Mouse (Mus musculus) neural tube, embryonic 12.5 days (tissue): ENCODE measurements around the gene Nans. TPM values are rescaled to one million over a fixed set of nuclear protein-coding genes. Genes with fewer than 3 reads are reported as not detected.

ENCODE experiments used
- ATAC-seq: fragments of 200-750 bp; cut with Nextera tagmentation; 2 replicates; pipeline ENCODE4 v1.8.0; 2017; ENCODE audit warnings: low read depth, mild to moderate bottlenecking, moderate TSS enrichment, moderate library complexity; ENCODE audit not compliant: low FRiP score
- H3K27ac ChIP-seq: fragments of 300-500 bp; sonication (generic); 2 replicates; pipeline ENCODE4 v1.5.1; 2016
- H3K27me3 ChIP-seq: fragments of 300-500 bp; sonication (generic); replicated peaks from 2 replicates; pipeline ENCODE4 v1.6.1; 2016; ENCODE audit warnings: mild to moderate bottlenecking
- H3K36me3 ChIP-seq: fragments of 300-500 bp; sonication (generic); 2 replicates; pipeline ENCODE4 v1.6.1; 2016; ENCODE audit warnings: mild to moderate bottlenecking
- H3K4me1 ChIP-seq: fragments of 300-500 bp; sonication (generic); 2 replicates; pipeline ENCODE4 v1.6.1; 2016
- H3K4me2 ChIP-seq: fragments of 300-500 bp; sonication (generic); replicated peaks from 2 replicates; pipeline ENCODE4 v1.6.1; 2016; ENCODE audit warnings: mild to moderate bottlenecking
- H3K4me3 ChIP-seq: fragments of 300-500 bp; sonication (generic); 2 replicates; pipeline ENCODE4 v1.5.1; 2016
- H3K9ac ChIP-seq: fragments of 300-500 bp; sonication (generic); 2 replicates; pipeline ENCODE4 v1.6.1; 2016; ENCODE audit warnings: mild to moderate bottlenecking
- H3K9me3 ChIP-seq: fragments of 300-500 bp; sonication (generic); 2 replicates; pipeline ENCODE4 v1.6.1; 2016; ENCODE audit warnings: mild to moderate bottlenecking
- WGBS: fragments of 180-500 bp; shearing (Covaris S2); methylation state at CpG from one replicate; pipeline ENCODE4 v1.1.7; 2016; 5-methylcytosine and 5-hydroxymethylcytosine counted together
- polyA plus RNA-seq: library from polyadenylated mRNA; unstranded; fragments of >200 nt; fragmentation: Nextera tagmentation; extraction: Ambion mirVana; gene quantifications from 2 replicates; pipeline ENCODE4 v1.2.1, GENCODE M21; 2016

The Nans gene
- 65.4 and 70.7 TPM in 2 replicates for polyA plus RNA-seq

DNA sequence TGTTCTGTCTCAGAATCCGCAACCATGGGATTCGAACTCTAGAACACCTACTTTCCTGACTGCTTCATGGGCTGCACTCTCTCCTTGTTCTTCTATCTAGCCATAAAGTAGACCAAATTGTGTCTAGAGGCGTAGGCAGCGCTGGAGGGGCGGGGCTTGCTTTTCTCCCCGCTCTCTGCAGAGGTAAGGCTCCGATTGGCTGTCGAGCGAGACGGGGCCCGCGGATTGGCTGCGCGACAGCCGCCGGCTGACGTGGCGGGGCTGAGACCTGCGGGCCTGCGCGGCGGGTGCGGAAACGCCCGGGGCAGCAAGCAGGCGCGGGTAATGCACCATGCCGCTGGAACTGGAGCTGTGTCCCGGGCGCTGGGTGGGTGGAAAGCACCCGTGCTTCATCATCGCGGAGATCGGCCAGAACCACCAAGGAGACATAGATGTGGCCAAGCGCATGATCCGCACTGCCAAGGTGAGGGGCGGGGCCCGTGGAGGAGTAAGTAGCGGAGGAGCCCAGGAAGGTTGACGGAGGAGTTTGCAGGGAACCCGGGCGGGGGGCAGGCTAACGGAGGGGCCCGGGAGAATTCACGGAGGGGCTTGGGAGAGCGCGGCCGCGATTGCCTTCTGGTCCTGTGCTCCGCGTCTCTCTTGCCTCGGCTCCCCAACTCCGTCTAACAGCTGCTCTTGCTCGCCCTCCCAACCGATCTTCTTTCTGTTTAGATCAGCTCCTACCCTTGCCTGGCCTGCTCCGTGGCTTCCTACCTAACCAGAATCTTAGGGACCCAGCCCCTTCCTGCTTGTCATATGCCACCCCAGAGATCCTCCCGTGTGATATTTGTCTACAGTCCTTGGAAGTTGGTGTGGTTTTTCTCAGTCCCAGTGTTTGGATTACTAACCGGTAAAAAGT lies at the start of gene Nans:
Nans (plus strand) TSS at position 221 of the 898 bp plus-strand sequence.
- peak; percentile 99 for ATAC-seq
- Histone ChIP-seq H3K4me2 (peak within 1 kb of the TSS; percentile 85), H3K9me3 (no peaks in the 10 kb centered on the region), H3K4me1 (peaks cover 11% of the 10 kb centered on the region; the same call in 1 of the 2 replicates), H3K9ac (peak within 1 kb of the TSS; percentile 76), H3K4me3 (peak within 1 kb of the TSS; percentile 71), H3K27me3 (no peaks in the 10 kb centered on the region), H3K27ac (0 out of 2 replicates have a peak within 1 kb of the TSS, but pooled peaks have one; percentile 50), H3K36me3 (peaks cover 18% of the 10 kb centered on the region)
- WGBS: under 1% methylated on average over 58 of the region's 58 CpGs

- H3K36me3 ChIP-seq: no peaks in the 10 kb centered on the region
- 70% methylated on average over 4 of the region's 4 CpGs for WGBS
Observed at GRCm38 (mm10) chr4:46442501-46442900, 46.5 kb upstream of the Nans start.

GRCm38 (mm10) chr4:46445237-46445945 lies 43.7 kb upstream of the Nans start:
- WGBS: 64% methylated on average over 9 of the region's 9 CpGs
- no peak overlapping the region for H3K27ac ChIP-seq
- no peak for ATAC-seq
- no peaks in the 10 kb centered on the region for H3K36me3 ChIP-seq
- H3K9me3 ChIP-seq: no peaks in the 10 kb centered on the region
- H3K27me3 ChIP-seq: no peaks in the 10 kb centered on the region
- no peak overlapping the region for H3K4me2 ChIP-seq
- H3K4me3 ChIP-seq: no peak overlapping the region
- peaks cover 9% of the 10 kb centered on the region for H3K4me1 ChIP-seq
- no peak overlapping the region for H3K9ac ChIP-seq

More at GRCm38 (mm10) chr4:46442501-46442900, 46.5 kb upstream of the Nans start:
- Histone ChIP-seq H3K27me3 (no peaks in the 10 kb centered on the region), H3K9ac (no peak overlapping the region), H3K4me3 (no peak overlapping the region), H3K4me2 (no peak overlapping the region), H3K4me1 (no peaks in the 10 kb centered on the region), H3K27ac (no peak overlapping the region), H3K9me3 (no peaks in the 10 kb centered on the region)
- no peak for ATAC-seq

- Histone ChIP-seq H3K9ac (no peak overlapping the region), H3K27me3 (no peaks in the 10 kb centered on the region), H3K27ac (no peak overlapping the region), H3K9me3 (no peaks in the 10 kb centered on the region), H3K4me3 (no peak overlapping the region), H3K36me3 (no peaks in the 10 kb centered on the region), H3K4me2 (no peak overlapping the region), H3K4me1 (peaks cover 12% of the 10 kb centered on the region)
- ATAC-seq: no peak
- 55% methylated on average over 1 of the region's 1 CpGs for WGBS
Observed at GRCm38 (mm10) chr4:46447461-46447860, 41.6 kb upstream of the Nans start.

- H3K27ac ChIP-seq: no peak overlapping the region
- no peaks in the 10 kb centered on the region for H3K9me3 ChIP-seq
- WGBS: 26% methylated on average over 6 of the region's 6 CpGs
- no peak overlapping the region for H3K4me2 ChIP-seq
- H3K27me3 ChIP-seq: no peaks in the 10 kb centered on the region
- no peak overlapping the region for H3K9ac ChIP-seq
- H3K4me3 ChIP-seq: no peak overlapping the region
- ATAC-seq: no peak
- no peaks in the 10 kb centered on the region for H3K36me3 ChIP-seq
- peaks cover 22% of the 10 kb centered on the region for H3K4me1 ChIP-seq
Observed at GRCm38 (mm10) chr4:46448886-46449285, 40.2 kb upstream of the Nans start.

- H3K4me2 ChIP-seq: peak overlapping the region; percentile 88
- no peaks in the 10 kb centered on the region for H3K9me3 ChIP-seq
- peak overlapping the region; percentile 93 for H3K4me3 ChIP-seq
- ATAC-seq: no peak
- WGBS: 28% methylated on average over 7 of the region's 7 CpGs
- peak overlapping the region; percentile 97 for H3K9ac ChIP-seq
- H3K27me3 ChIP-seq: no peaks in the 10 kb centered on the region
- 0 out of 2 replicates have a peak overlapping the region, but pooled peaks have one; percentile 26 for H3K27ac ChIP-seq
- H3K36me3 ChIP-seq: no peaks in the 10 kb centered on the region
- peaks cover 27% of the 10 kb centered on the region for H3K4me1 ChIP-seq
Observed at GRCm38 (mm10) chr4:46450020-46450518, 39.0 kb upstream of the Nans start.

GRCm38 (mm10) chr4:46450519-46451131 lies 38.4 kb upstream of the Nans start, which contains the start of gene Anp32b:
Gene Anp32b (plus strand): TSS chr4:46450902.
- no peaks in the 10 kb centered on the region for H3K36me3 ChIP-seq
- H3K4me1 ChIP-seq: peaks cover 27% of the 10 kb centered on the region
- no peaks in the 10 kb centered on the region for H3K27me3 ChIP-seq
- peak; percentile 91 for ATAC-seq
- peak within 1 kb of the TSS; percentile 93 for H3K4me3 ChIP-seq
- H3K27ac ChIP-seq: peak within 1 kb of the TSS; percentile 96
- peak within 1 kb of the TSS; percentile 88 for H3K4me2 ChIP-seq
- peak within 1 kb of the TSS; percentile 97 for H3K9ac ChIP-seq
- no peaks in the 10 kb centered on the region for H3K9me3 ChIP-seq
- under 1% methylated on average over 40 of the region's 66 CpGs for WGBS

- WGBS: under 1% methylated on average over 58 of the region's 70 CpGs
Observed at GRCm38 (mm10) chr4:46451240-46451757, 37.7 kb upstream of the Nans start.

DNA sequence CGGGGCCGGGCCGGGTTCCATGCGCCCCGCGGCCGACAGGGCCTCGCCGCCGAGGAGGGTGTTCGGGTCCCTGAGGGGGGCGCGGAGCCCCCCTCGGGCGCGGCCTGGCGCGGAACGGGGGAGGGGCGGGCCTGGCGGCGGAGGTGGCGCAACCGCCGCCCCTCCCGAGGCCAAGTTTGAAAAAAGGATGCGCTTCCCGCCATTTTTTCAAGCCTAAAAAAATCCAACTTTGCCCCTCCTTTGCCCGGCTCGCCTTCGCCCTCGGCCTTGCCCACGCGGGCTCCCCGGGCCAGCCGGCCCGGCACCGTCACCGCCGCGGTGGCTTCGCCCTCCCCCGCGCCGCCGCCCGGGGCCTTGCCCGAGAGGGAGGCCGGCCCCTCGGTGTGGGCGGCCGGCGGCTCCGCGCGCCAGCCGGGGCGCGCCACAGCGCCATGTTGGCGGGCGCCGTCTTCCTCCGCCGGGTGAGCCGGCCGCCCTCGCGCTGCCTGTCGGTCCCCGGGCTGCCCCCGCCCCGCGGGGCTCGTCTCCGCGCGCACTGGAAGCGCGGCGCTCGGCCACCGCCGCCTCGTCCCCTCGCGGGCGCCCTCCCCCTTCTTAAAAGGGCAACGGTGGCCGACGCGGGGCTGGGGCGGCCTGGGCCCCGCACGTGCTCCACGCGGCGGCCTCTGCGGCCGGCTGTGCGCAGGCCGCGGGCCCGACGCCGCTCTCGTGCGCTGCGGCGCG lies 37.1 kb upstream of the Nans start:
- peak; percentile 25 for ATAC-seq
- H3K4me2 ChIP-seq: peak overlapping the region; percentile 88
- H3K4me3 ChIP-seq: peak overlapping the region; percentile 93
- 0% methylated on average over 84 of the region's 111 CpGs for WGBS
- peak overlapping the region; percentile 97 for H3K9ac ChIP-seq
- H3K4me1 ChIP-seq: peaks cover 27% of the 10 kb centered on the region
- no peaks in the 10 kb centered on the region for H3K9me3 ChIP-seq
- no peaks in the 10 kb centered on the region for H3K27me3 ChIP-seq
- peak overlapping the region; percentile 96 for H3K27ac ChIP-seq
- no peaks in the 10 kb centered on the region for H3K36me3 ChIP-seq

More at GRCm38 (mm10) chr4:46451240-46451757, 37.7 kb upstream of the Nans start:
- H3K36me3 ChIP-seq: no peaks in the 10 kb centered on the region
- peak overlapping the region; percentile 93 for H3K4me3 ChIP-seq
- peak; percentile 31 for ATAC-seq
- peak overlapping the region; percentile 97 for H3K9ac ChIP-seq
- no peaks in the 10 kb centered on the region for H3K27me3 ChIP-seq
- no peaks in the 10 kb centered on the region for H3K9me3 ChIP-seq
- H3K27ac ChIP-seq: peak overlapping the region; percentile 96
- peaks cover 27% of the 10 kb centered on the region for H3K4me1 ChIP-seq
- H3K4me2 ChIP-seq: peak overlapping the region; percentile 88

GRCm38 (mm10) chr4:46452481-46452850 lies 36.6 kb upstream of the Nans start:
- peak overlapping the region; percentile 96 for H3K27ac ChIP-seq
- peaks cover 27% of the 10 kb centered on the region for H3K4me1 ChIP-seq
- H3K36me3 ChIP-seq: no peaks in the 10 kb centered on the region
- under 1% methylated on average over 19 of the region's 19 CpGs for WGBS
- peak overlapping the region; percentile 88 for H3K4me2 ChIP-seq
- peak overlapping the region; percentile 93 for H3K4me3 ChIP-seq
- ATAC-seq: no peak
- H3K9ac ChIP-seq: peak overlapping the region; percentile 97
- no peaks in the 10 kb centered on the region for H3K9me3 ChIP-seq
- H3K27me3 ChIP-seq: no peaks in the 10 kb centered on the region
